In the genomic region with DNA sequence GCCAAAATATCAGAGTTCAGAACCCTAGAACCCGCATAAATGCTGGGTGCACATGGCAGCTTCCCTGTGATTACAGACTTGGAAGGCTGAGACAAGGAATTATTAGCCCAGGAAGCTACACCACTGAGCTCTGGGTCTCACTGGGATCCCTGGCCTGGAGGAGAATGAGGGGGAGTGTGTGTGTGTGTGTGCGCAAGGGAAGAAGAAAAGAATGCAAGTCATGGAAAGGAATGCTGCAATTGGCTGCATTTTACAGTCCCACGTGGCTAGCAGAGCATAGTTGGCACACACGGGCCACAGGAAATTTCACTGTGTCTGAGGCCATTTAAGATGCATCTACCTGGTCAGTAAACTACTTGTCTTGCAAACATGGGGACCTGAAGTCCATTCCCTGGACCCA, we compare ENCODE assay signal across 30 mouse cellular contexts. TPM values are rescaled to one million over a fixed set of nuclear protein-coding genes. Genes with fewer than 3 reads are reported as not detected.
A peak's percentile ranks its signal among the peaks of the same experiment; 100 is the strongest.
DNase-seq lines count a peak whose midpoint lies in the region; ATAC-seq and TF ChIP-seq lines count a peak whose summit lies in the region.
"Had no signal": no experiment of that assay in that cellular context is flagged by ENCODE, and none has a peak within 500 bp of the region (broad histone marks: within the 10 kb centered on the region; RNA-seq: fewer than 3 reads in every experiment).

No protein-coding gene starts in this region.

- H3K27me3 ChIP-seq in kidney, embryonic 14.5 days (ENCODE audit: control insufficient read depth, insufficient read depth, low read length), result no peaks in the 10 kb centered on the region
- H3K27me3 ChIP-seq in kidney, adult 2 months (replicated peaks; ENCODE audit: control insufficient read depth, insufficient read depth, low read length), result no peaks in the 10 kb centered on the region
- H3K27me3 ChIP-seq in kidney, postnatal 0 days (ENCODE audit: insufficient read depth, low read length), result no peaks in the 10 kb centered on the region
- no peaks in the 10 kb centered on the region for H3K27me3 ChIP-seq in limb, embryonic 14.5 days (ENCODE audit: control insufficient read depth, insufficient read depth, low read length)
- H3K27me3 ChIP-seq in limb, embryonic 10.5 days (ENCODE audit: low read depth, poor library complexity, severe bottlenecking), result no peaks in the 10 kb centered on the region
- H3K27me3 ChIP-seq: CH12.LX; embryonic facial prominence, embryonic 13.5 days; forebrain, embryonic 13.5 days; heart, embryonic 13.5 days had no signal

- no peak for TF ChIP-seq CTCF in kidney, adult 2 months (conservative IDR thresholded peaks at IDR 0.05; ENCODE audit: insufficient read depth, insufficient read length, low read depth, low read length)
- no peak for TF ChIP-seq CTCF in kidney, postnatal 0 days (IDR thresholded peaks at IDR 0.05; ENCODE audit: low read depth)

- 36% methylated on average over 4 of the region's 4 CpGs for WGBS in kidney, embryonic 14.5 days
- 27% methylated on average over 4 of the region's 4 CpGs for WGBS in kidney, adult 2 months
- 27% methylated on average over 4 of the region's 4 CpGs for WGBS in kidney, postnatal 0 days
- 37% methylated on average over 4 of the region's 4 CpGs for WGBS in limb, embryonic 14.5 days
- WGBS in limb, embryonic 10.5 days, result 81% methylated on average over 4 of the region's 4 CpGs

- no peak for TF ChIP-seq POLR2A in kidney, adult 2 months (IDR thresholded peaks at IDR 0.05; ENCODE audit: low read depth, low read length)
- no peak for TF ChIP-seq POLR2A in limb, embryonic 14.5 days (IDR thresholded peaks at IDR 0.05; ENCODE audit: borderline replicate concordance, extremely low read depth, insufficient read depth, insufficient read length)

- no peaks in the 10 kb centered on the region for H3K9me3 ChIP-seq in kidney, embryonic 14.5 days (ENCODE audit: control insufficient read depth, low read length)
- no peaks in the 10 kb centered on the region for H3K9me3 ChIP-seq in kidney, postnatal 0 days (replicated peaks; ENCODE audit: low read length)
- no peaks in the 10 kb centered on the region for H3K9me3 ChIP-seq in limb, embryonic 14.5 days (ENCODE audit: control insufficient read depth, low read length)
- no peaks in the 10 kb centered on the region for H3K9me3 ChIP-seq in limb, embryonic 10.5 days (replicated peaks)
- H3K9me3 ChIP-seq: embryonic facial prominence, embryonic 13.5 days; forebrain, embryonic 10.5 days; forebrain, embryonic 13.5 days; heart, embryonic 10.5 days; heart, embryonic 13.5 days had no signal

- no peak overlapping the region for H3K27ac ChIP-seq in kidney, embryonic 14.5 days (ENCODE audit: low read depth, low read length)
- H3K27ac ChIP-seq in kidney, adult 2 months (ENCODE audit: insufficient read depth, low read depth, low read length), result no peak overlapping the region
- H3K27ac ChIP-seq in kidney, postnatal 0 days, result no peak overlapping the region
- no peak overlapping the region for H3K27ac ChIP-seq in limb, embryonic 14.5 days (replicated peaks; ENCODE audit: low read depth, low read length)
- H3K27ac ChIP-seq in limb, embryonic 10.5 days, result no peak overlapping the region
- H3K27ac ChIP-seq: embryonic facial prominence, embryonic 13.5 days; forebrain, embryonic 10.5 days; forebrain, embryonic 13.5 days; heart, adult 2 months; heart, embryonic 10.5 days; heart, embryonic 13.5 days; hindbrain, embryonic 14.5 days had no signal

- H3K4me3 ChIP-seq in kidney, embryonic 14.5 days (ENCODE audit: low read length), result no peak overlapping the region
- no peak overlapping the region for H3K4me3 ChIP-seq in kidney, adult 2 months (ENCODE audit: insufficient read depth, low read depth, low read length)
- H3K4me3 ChIP-seq in kidney, postnatal 0 days (replicated peaks; ENCODE audit: low read depth, low read length), result no peak overlapping the region
- no peak overlapping the region for H3K4me3 ChIP-seq in limb, embryonic 14.5 days (replicated peaks; ENCODE audit: low read length)
- H3K4me3 ChIP-seq in limb, embryonic 10.5 days, result no peak overlapping the region
- H3K4me3 ChIP-seq: embryonic facial prominence, embryonic 13.5 days; forebrain, embryonic 10.5 days; forebrain, embryonic 13.5 days; heart, adult 2 months; heart, embryonic 10.5 days; heart, embryonic 13.5 days had no signal

- DNase-seq in kidney, adult 2 months, result no peak
- peak; percentile 78 for DNase-seq in kidney, postnatal 0 days (ENCODE audit: low spot score)
- DNase-seq in kidney, postnatal 14 days, result no peak
- peak; percentile 17 for DNase-seq in limb, embryonic 14.5 days (ENCODE audit: low spot score)
- DNase-seq in limb, embryonic 10.5 days (ENCODE audit: low spot score), result no peak
- no peak for DNase-seq in urinary bladder, postnatal 14 days (ENCODE audit: low spot score)
- DNase-seq: adrenal gland, adult 2 months; adrenal gland, postnatal 14 days; B cell, adult 2 months; cerebellum, adult 11 months; cerebellum, adult 2 months; cerebellum, adult 9-11 months; cerebellum, postnatal 25 days; gastrocnemius, postnatal 10 days; gastrocnemius, postnatal 36 days; heart, adult 2 months; heart, postnatal 14 days; heart, postnatal 4 days had no signal

- peaks cover 2% of the 10 kb centered on the region; the same call in 1 of the 2 replicates for H3K4me1 ChIP-seq in kidney, embryonic 14.5 days (ENCODE audit: control insufficient read depth, insufficient read depth, low read length)
- no peaks in the 10 kb centered on the region for H3K4me1 ChIP-seq in kidney, adult 2 months (ENCODE audit: control insufficient read depth, insufficient read depth, low read length)
- H3K4me1 ChIP-seq in kidney, postnatal 0 days (replicated peaks; ENCODE audit: insufficient read depth, low read length), result no peaks in the 10 kb centered on the region
- no peaks in the 10 kb centered on the region for H3K4me1 ChIP-seq in limb, embryonic 14.5 days (ENCODE audit: control insufficient read depth, insufficient read depth, low read length)
- no peaks in the 10 kb centered on the region for H3K4me1 ChIP-seq in limb, embryonic 10.5 days
- H3K4me1 ChIP-seq: forebrain, embryonic 10.5 days; forebrain, embryonic 13.5 days; heart, embryonic 10.5 days; heart, embryonic 13.5 days had no signal

- ATAC-seq in kidney, embryonic 14.5 days (ENCODE audit: low FRiP score, low TSS enrichment), result 0 out of 2 replicates have a peak, but pooled peaks have one; percentile 52
- no peak; the same call in 1 of the 2 replicates for ATAC-seq in kidney, postnatal 0 days (replicated peaks; ENCODE audit: low FRiP score, low read depth)
- no peak for ATAC-seq in limb, embryonic 14.5 days (ENCODE audit: low FRiP score, low read depth)
- ATAC-seq: forebrain, embryonic 13.5 days; forebrain, embryonic 16.5 days had no signal

- no peak overlapping the region for H3K9ac ChIP-seq in kidney, embryonic 14.5 days (ENCODE audit: low read depth, low read length)
- H3K9ac ChIP-seq in kidney, postnatal 0 days (ENCODE audit: low read depth, low read length), result no peak overlapping the region
- no peak overlapping the region for H3K9ac ChIP-seq in limb, embryonic 14.5 days (ENCODE audit: low read depth, low read length, severe bottlenecking)
- H3K9ac ChIP-seq: embryonic facial prominence, embryonic 13.5 days; forebrain, embryonic 13.5 days; heart, embryonic 13.5 days; hindbrain, embryonic 14.5 days had no signal

- no peak overlapping the region for H3K4me2 ChIP-seq in kidney, embryonic 14.5 days (replicated peaks; ENCODE audit: low read depth, low read length)
- no peak overlapping the region for H3K4me2 ChIP-seq in kidney, postnatal 0 days (ENCODE audit: low read length)
- no peak overlapping the region for H3K4me2 ChIP-seq in limb, embryonic 14.5 days (replicated peaks; ENCODE audit: low read depth, low read length, severe bottlenecking)
- H3K4me2 ChIP-seq: embryonic facial prominence, embryonic 13.5 days; forebrain, embryonic 13.5 days; heart, embryonic 13.5 days; hindbrain, embryonic 14.5 days had no signal

- H3K36me3 ChIP-seq in kidney, embryonic 14.5 days (ENCODE audit: control insufficient read depth, insufficient read depth, low read length), result no peaks in the 10 kb centered on the region
- H3K36me3 ChIP-seq in kidney, adult 2 months (ENCODE audit: control insufficient read depth, insufficient read depth, low read length), result no peaks in the 10 kb centered on the region
- H3K36me3 ChIP-seq in kidney, postnatal 0 days (ENCODE audit: insufficient read depth, low read length), result no peaks in the 10 kb centered on the region
- no peaks in the 10 kb centered on the region for H3K36me3 ChIP-seq in limb, embryonic 14.5 days (ENCODE audit: control insufficient read depth, insufficient read depth, low read length)
- H3K36me3 ChIP-seq in limb, embryonic 10.5 days, result no peaks in the 10 kb centered on the region
- H3K36me3 ChIP-seq: embryonic facial prominence, embryonic 13.5 days; forebrain, embryonic 10.5 days; G1E; heart, embryonic 10.5 days; heart, embryonic 13.5 days had no signal

RNA-seq across cellular contexts. Expression of gene Gm11011, which starts 48.6 kb away (rescaled TPM):
- polyA plus RNA-seq in kidney, embryonic 14.5 days (2014; fragmentation: Nextera tagmentation; extraction: Ambion mirVana), result not detected in 2 replicates
- not detected in 2 replicates for polyA plus RNA-seq in kidney, adult 2 months (2012; rRNA removed)
- not detected in 2 replicates for polyA plus RNA-seq in kidney, postnatal 0 days (2015; fragmentation: Nextera tagmentation; extraction: Ambion mirVana)
- polyA plus RNA-seq in limb, embryonic 14.5 days (2012; rRNA removed), result not detected in 2 replicates
- not detected in 2 replicates for polyA plus RNA-seq in limb, embryonic 14.5 days (2014; fragmentation: Nextera tagmentation; extraction: Ambion mirVana)
- polyA plus RNA-seq in limb, embryonic 10.5 days (2016; fragmentation: Nextera tagmentation; extraction: Ambion mirVana), result not detected in 2 replicates
- polyA plus RNA-seq: adrenal gland, adult 2 months; cerebellum, adult 2 months; embryonic facial prominence, embryonic 13.5 days; forebrain, embryonic 10.5 days; forebrain, embryonic 13.5 days; forebrain, embryonic 16.5 days; G1E; heart, adult 2 months; heart, embryonic 10.5 days; heart, embryonic 13.5 days; heart, embryonic 16.5 days; hindbrain, embryonic 11.5 days; hindbrain, embryonic 14.5 days had no signal

Comparison
In these comparisons a context has a peak if more than half of its experiments do, and no peak if none do; other contexts are left out.
1. DNase-seq: peak in kidney, postnatal 0 days (single experiment) and limb, embryonic 14.5 days (single experiment); none in kidney, adult 2 months (single experiment), kidney, postnatal 14 days (single experiment), limb, embryonic 10.5 days (single experiment) and urinary bladder, postnatal 14 days (single experiment).